Mouse (Mus musculus) thymus, postnatal 10 days (tissue): ENCODE measurements around the gene Rasl11a.

Experiments
- DNase-seq, 2 experiments: peaks; one replicate each; pipeline ENCODE4 v3.0.0; 2021; ENCODE audit warnings: low spot score in 2 of 2

Gene Rasl11a

GRCm38 (mm10) chr5:146844945-146845365, at the start of gene Rasl11a:
Gene Rasl11a (plus strand): TSS chr5:146845071.
- DNase-seq = no peak

- DNase-seq = no peak
These were observed 49.1 kb upstream of the Rasl11a start for GRCm38 (mm10) chr5:146795728-146796127.

- no peak for DNase-seq
These were observed 46.8 kb upstream of the Rasl11a start for GRCm38 (mm10) chr5:146798031-146798430.

GRCm38 (mm10) chr5:146806004-146806430, 38.9 kb upstream of the Rasl11a start:
- no peak for DNase-seq

- no peak for DNase-seq
These were observed 34.9 kb upstream of the Rasl11a start for GRCm38 (mm10) chr5:146809951-146810350.

DNA sequence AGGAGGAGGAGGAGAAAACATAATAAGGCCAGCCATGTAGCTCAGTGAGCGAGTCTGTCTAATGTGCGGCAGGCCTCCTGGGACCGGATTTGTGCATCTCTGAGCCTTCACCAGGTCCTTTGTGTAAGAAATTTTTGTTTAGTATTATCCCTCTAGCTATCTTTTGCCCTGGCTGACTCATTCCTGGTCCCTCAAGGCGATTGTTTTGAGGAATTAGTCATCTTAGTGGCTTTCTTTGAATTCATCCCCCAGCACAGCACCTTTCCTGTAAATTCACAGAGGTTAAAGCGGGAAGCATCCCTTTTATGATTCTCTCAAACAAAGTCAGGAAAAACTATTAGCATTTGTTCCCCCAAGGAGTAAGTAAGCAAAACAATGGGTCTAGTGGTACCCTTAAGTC, 32.0 kb upstream of the Rasl11a start:
- no peak for DNase-seq

- no peak for DNase-seq
These were observed 31.4 kb upstream of the Rasl11a start for GRCm38 (mm10) chr5:146813421-146813820.

GRCm38 (mm10) chr5:146815394-146815793, 29.5 kb upstream of the Rasl11a start:
- DNase-seq = no peak

DNA sequence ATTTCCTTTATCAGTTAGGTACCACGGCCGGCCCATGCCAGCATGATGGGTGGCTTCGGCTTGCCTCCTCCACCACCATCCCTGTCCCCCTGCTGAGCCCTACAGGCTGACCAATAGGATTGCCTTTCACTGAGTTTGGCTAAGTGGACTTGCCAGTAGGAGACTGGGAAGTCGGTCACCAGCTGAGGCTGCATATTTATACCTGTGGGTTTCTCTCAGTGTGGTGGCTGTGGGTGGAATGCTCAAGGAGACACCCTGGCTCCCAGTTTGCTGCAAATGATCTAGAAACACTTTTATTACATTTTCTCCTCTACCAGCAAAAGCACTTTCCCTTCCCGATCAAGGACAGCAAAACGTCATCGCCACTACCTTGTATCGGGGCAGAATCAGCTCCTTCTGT, 27.3 kb upstream of the Rasl11a start:
- DNase-seq = no peak

DNA sequence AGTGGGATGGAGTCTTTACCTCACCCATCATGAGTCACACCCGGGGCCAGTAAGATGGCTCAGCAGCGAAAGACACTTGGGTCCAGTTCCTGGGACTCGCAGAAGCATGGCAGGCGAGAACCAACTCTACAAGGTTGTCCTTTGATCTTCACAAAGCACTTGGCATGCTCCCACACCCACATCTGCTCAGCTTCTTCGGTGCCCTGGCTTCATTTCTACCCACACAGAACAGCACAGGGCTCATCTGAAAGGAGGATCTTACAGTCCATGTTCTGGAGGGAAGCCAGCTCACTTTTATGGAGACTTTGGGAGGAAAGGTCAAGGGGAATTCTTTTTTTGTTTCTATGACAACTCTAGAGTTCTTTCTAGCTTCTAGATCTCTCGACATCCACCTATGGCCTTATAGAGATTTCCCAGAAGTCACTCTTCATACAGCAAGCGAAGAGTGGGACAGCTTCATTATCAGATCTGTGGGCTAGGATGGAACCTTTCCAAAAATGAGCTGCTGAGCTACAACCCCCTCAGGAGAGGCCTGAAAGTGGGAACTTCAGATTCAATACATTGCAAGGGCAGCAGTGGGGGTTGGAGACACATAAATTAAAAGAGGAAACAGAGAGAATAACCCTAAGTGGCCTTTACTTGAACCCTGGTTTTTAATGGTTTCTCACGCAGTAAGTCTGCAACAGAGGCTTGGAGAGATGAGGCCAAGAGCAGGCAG, 25.8 kb upstream of the Rasl11a start:
- no peak for DNase-seq

DNA sequence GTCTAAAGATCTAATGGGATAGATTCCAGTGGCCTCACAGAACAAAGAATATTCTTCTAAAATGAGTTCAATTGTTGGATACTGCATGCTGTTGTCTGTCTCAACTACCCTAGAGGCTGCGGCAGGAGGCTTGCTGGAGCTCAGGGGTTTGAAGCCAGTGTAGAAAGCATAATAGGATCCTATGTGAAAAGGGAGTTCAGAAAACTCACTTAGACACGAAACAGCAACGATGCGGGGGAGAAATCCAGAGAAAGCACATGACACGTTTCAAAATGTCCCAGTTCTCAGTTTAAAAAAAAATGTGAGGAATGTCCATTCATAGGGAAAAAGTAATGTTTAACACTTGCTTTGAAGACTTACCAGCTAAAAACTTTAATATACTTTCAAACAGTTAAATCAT, 21.9 kb upstream of the Rasl11a start:
- no peak for DNase-seq

- peak; percentile 12 to 17 for DNase-seq
These were observed 15.3 kb upstream of the Rasl11a start for GRCm38 (mm10) chr5:146829528-146829927.

GRCm38 (mm10) chr5:146832435-146832768, 12.5 kb upstream of the Rasl11a start:
- no peak for DNase-seq

- peak; percentile 86 to 88 for DNase-seq
These were observed 12.0 kb upstream of the Rasl11a start, which contains the start of gene Rpl21 for GRCm38 (mm10) chr5:146832769-146833448. Gene Rpl21 (plus strand): TSS chr5:146832890.

- DNase-seq = no peak
These were observed 11.1 kb upstream of the Rasl11a start for GRCm38 (mm10) chr5:146833673-146834201.

- no peak for DNase-seq
These were observed 9.9 kb upstream of the Rasl11a start for GRCm38 (mm10) chr5:146834959-146835358.

DNA sequence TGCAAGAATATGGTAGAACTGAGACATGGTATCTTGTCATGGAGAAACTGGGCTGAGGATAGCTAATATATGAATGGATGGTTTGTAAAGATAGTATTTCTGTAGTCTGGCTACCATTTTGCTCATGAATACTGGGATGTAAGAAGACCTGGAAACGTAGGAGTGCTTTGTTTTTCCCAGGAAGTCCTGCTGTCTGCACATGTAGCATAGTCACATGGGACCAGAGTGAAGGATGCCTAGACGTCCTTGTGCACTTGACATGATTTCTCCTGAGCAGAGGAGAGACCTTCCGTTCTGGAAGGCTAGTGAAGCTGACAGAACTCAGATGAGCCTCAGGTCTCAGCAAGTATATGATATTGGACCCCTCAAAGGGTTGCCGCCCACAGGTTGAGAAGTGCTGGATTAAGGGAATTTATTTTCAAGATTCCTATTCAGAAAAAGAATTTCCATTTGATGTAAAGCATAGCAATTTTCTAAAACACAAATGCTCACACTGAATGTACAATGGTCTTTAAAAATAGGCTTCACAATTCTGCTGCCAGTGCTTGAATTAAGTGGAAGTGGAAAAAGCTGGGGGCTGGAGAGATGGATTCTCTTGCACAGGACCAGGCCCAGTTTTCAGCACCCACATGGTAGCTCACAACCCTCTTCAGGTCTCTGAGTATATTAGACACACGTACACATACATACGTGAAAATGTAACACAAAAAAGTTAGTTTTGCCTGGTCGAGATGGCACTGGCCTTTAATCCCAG, 6.7 kb upstream of the Rasl11a start:
- no peak for DNase-seq

GRCm38 (mm10) chr5:146838836-146839648, 5.8 kb upstream of the Rasl11a start:
- no peak for DNase-seq

GRCm38 (mm10) chr5:146839760-146840159, 5.1 kb upstream of the Rasl11a start:
- DNase-seq = no peak

DNA sequence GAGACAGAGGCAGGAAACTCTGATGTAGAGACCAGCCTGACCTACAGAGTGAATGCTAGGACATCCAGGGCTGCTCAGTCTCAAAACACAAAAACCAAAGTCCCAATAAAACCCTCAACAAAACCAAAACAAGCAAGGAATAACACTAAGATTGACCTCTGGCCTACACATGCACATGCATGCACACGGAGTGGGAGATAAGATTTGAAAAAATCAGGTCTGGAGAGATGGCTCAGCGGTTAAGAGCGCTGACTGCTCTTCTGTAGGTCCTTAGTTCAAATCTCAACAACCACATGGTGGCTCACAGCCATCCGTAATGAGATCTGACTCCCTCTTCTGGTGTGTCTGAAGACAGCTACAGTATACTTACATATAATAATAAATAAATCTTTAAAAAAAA, 4.4 kb upstream of the Rasl11a start:
- no peak for DNase-seq

GRCm38 (mm10) chr5:146841301-146841700, 3.6 kb upstream of the Rasl11a start:
- DNase-seq = no peak
